Mouse (Mus musculus) ES-E14 (cell line): Measurements from ENCODE around the gene Cadm2.

Source experiments
- CHD2 ChIP-seq: IDR thresholded peaks from 2 replicates; pipeline ENCODE4 v1.6.1; 2014; ENCODE audit warnings: mild to moderate bottlenecking, low read depth, low read length, inconsistent platforms
- MAFK ChIP-seq: IDR thresholded peaks from 2 replicates; pipeline ENCODE4 v1.6.1; 2014; ENCODE audit warnings: mild to moderate bottlenecking, low read depth, low read length, inconsistent platforms; ENCODE audit not compliant: insufficient read depth
- ZNF384 ChIP-seq: IDR thresholded peaks from 2 replicates; pipeline ENCODE4 v1.6.1; 2012; ENCODE audit warnings: low read depth, low read length, inconsistent platforms

GRCm38 (mm10) chr16:67192852-67193415, 427.8 kb downstream of the Cadm2 start:
- TF ChIP-seq MAFK (no peak), ZNF384 (no peak), CHD2 (no peak)
